20 mouse cellular contexts compared by ENCODE assay signal in genomic region chr2:101962349-101962748, GRCm38 (mm10).
DNase-seq lines count a peak whose midpoint lies in the region; ATAC-seq and TF ChIP-seq lines count a peak whose summit lies in the region.
"Had no signal": no experiment of that assay in that cellular context is flagged by ENCODE, and none has a peak within 500 bp of the region (broad histone marks: within the 10 kb centered on the region; RNA-seq: fewer than 3 reads in every experiment).

No protein-coding gene starts in this region.

- H3K9me3 ChIP-seq in forebrain, postnatal 0 days (ENCODE audit: low read length) = no peaks in the 10 kb centered on the region
- H3K9me3 ChIP-seq in forebrain, embryonic 14.5 days (replicated peaks; ENCODE audit: control insufficient read depth, low read length) = no peaks in the 10 kb centered on the region
- H3K9me3 ChIP-seq in lung, postnatal 0 days (ENCODE audit: low read length) = no peaks in the 10 kb centered on the region
- no peaks in the 10 kb centered on the region for H3K9me3 ChIP-seq in embryonic facial prominence, embryonic 10.5 days
- H3K9me3 ChIP-seq in limb, embryonic 10.5 days (replicated peaks) = no peaks in the 10 kb centered on the region
- H3K9me3 ChIP-seq: heart, embryonic 15.5 days had no signal

- no peak overlapping the region for H3K4me3 ChIP-seq in forebrain, postnatal 0 days (ENCODE audit: low read depth, low read length)
- no peak overlapping the region for H3K4me3 ChIP-seq in forebrain, embryonic 14.5 days (ENCODE audit: low read depth, low read length)
- no peak overlapping the region for H3K4me3 ChIP-seq in lung, postnatal 0 days (ENCODE audit: low read depth, low read length)
- no peak overlapping the region for H3K4me3 ChIP-seq in embryonic facial prominence, embryonic 10.5 days
- H3K4me3 ChIP-seq in limb, embryonic 10.5 days = no peak overlapping the region
- H3K4me3 ChIP-seq: heart, embryonic 15.5 days; myocyte had no signal

- DNase-seq in forebrain, postnatal 0 days = no peak
- no peak for DNase-seq in forebrain, embryonic 14.5 days (ENCODE audit: low spot score)
- DNase-seq in lung, postnatal 0 days (ENCODE audit: low spot score) = no peak
- DNase-seq in lung, postnatal 14 days = no peak
- peak; percentile 44 for DNase-seq in embryonic facial prominence, embryonic 10.5 days (ENCODE audit: low spot score)
- DNase-seq in limb, embryonic 10.5 days (ENCODE audit: low spot score) = no peak
- DNase-seq in gastrocnemius, postnatal 10 days = no peak
- DNase-seq: adrenal gland, postnatal 25 days; cerebellum, postnatal 36 days; gastrocnemius, postnatal 25 days; kidney, adult 18-20 months; liver; lung, adult 18-20 months; lung, postnatal 36 days; right cerebral cortex, postnatal 25 days; thymus, postnatal 36 days had no signal

- TF ChIP-seq CTCF in forebrain, postnatal 0 days (IDR thresholded peaks at IDR 0.05; ENCODE audit: low read depth) = no peak
- no peak for TF ChIP-seq CTCF in lung, postnatal 0 days (IDR thresholded peaks at IDR 0.05)

- WGBS in forebrain, postnatal 0 days = 59% methylated on average over 7 of the region's 7 CpGs
- WGBS in forebrain, embryonic 14.5 days = 43% methylated on average over 7 of the region's 7 CpGs
- WGBS in lung, postnatal 0 days = 79% methylated on average over 7 of the region's 7 CpGs
- 47% methylated on average over 7 of the region's 7 CpGs for WGBS in embryonic facial prominence, embryonic 10.5 days
- WGBS in limb, embryonic 10.5 days = 29% methylated on average over 7 of the region's 7 CpGs

- ATAC-seq in forebrain, postnatal 0 days = peak; percentile 34; the same call in 1 of the 2 replicates
- no peak for ATAC-seq in forebrain, embryonic 14.5 days
- peak; percentile 20; the same call in 1 of the 2 replicates for ATAC-seq in lung, postnatal 0 days

- no peak overlapping the region for H3K27ac ChIP-seq in forebrain, postnatal 0 days (ENCODE audit: low read depth, low read length)
- no peak overlapping the region for H3K27ac ChIP-seq in forebrain, embryonic 14.5 days (ENCODE audit: low read depth, low read length)
- no peak overlapping the region for H3K27ac ChIP-seq in lung, postnatal 0 days (ENCODE audit: low read length)
- H3K27ac ChIP-seq in embryonic facial prominence, embryonic 10.5 days (replicated peaks) = peak overlapping the region; percentile 65
- peak overlapping the region; percentile 51; the same call in 1 of the 2 replicates for H3K27ac ChIP-seq in limb, embryonic 10.5 days
- H3K27ac ChIP-seq: heart, embryonic 15.5 days; kidney, postnatal 0 days had no signal

- 0 out of 2 replicates have a peak, but pooled peaks cover 8% of the 10 kb centered on the region for H3K4me1 ChIP-seq in forebrain, postnatal 0 days (ENCODE audit: insufficient read depth)
- H3K4me1 ChIP-seq in forebrain, embryonic 14.5 days (ENCODE audit: control insufficient read depth, insufficient read depth, low read length) = peaks cover 30% of the 10 kb centered on the region
- peaks cover 4% of the 10 kb centered on the region; the same call in 1 of the 2 replicates for H3K4me1 ChIP-seq in lung, postnatal 0 days (ENCODE audit: insufficient read depth, low read depth, low read length)
- H3K4me1 ChIP-seq in embryonic facial prominence, embryonic 10.5 days = peaks cover 62% of the 10 kb centered on the region
- peaks cover 61% of the 10 kb centered on the region for H3K4me1 ChIP-seq in limb, embryonic 10.5 days

- no peaks in the 10 kb centered on the region for H3K36me3 ChIP-seq in forebrain, postnatal 0 days (ENCODE audit: insufficient read depth)
- no peaks in the 10 kb centered on the region for H3K36me3 ChIP-seq in forebrain, embryonic 14.5 days (ENCODE audit: control insufficient read depth, insufficient read depth, low read length)
- no peaks in the 10 kb centered on the region for H3K36me3 ChIP-seq in lung, postnatal 0 days (ENCODE audit: insufficient read depth, low read length)
- no peaks in the 10 kb centered on the region for H3K36me3 ChIP-seq in embryonic facial prominence, embryonic 10.5 days (replicated peaks)
- no peaks in the 10 kb centered on the region for H3K36me3 ChIP-seq in limb, embryonic 10.5 days
- H3K36me3 ChIP-seq: heart, embryonic 15.5 days had no signal

- no peak overlapping the region for H3K4me2 ChIP-seq in forebrain, postnatal 0 days (ENCODE audit: low read depth)
- no peak overlapping the region for H3K4me2 ChIP-seq in forebrain, embryonic 14.5 days (ENCODE audit: low read length)
- no peak overlapping the region for H3K4me2 ChIP-seq in lung, postnatal 0 days (replicated peaks; ENCODE audit: low read depth, low read length)
- H3K4me2 ChIP-seq: heart, embryonic 15.5 days had no signal

- no peaks in the 10 kb centered on the region for H3K27me3 ChIP-seq in forebrain, postnatal 0 days (ENCODE audit: insufficient read depth, low read length)
- no peaks in the 10 kb centered on the region for H3K27me3 ChIP-seq in forebrain, embryonic 14.5 days (replicated peaks; ENCODE audit: control insufficient read depth, insufficient read depth, low read length)
- no peaks in the 10 kb centered on the region for H3K27me3 ChIP-seq in lung, postnatal 0 days (replicated peaks; ENCODE audit: insufficient read depth, low read length)
- H3K27me3 ChIP-seq in embryonic facial prominence, embryonic 10.5 days (replicated peaks; ENCODE audit: low read depth, poor library complexity, severe bottlenecking) = no peaks in the 10 kb centered on the region
- H3K27me3 ChIP-seq in limb, embryonic 10.5 days (ENCODE audit: low read depth, poor library complexity, severe bottlenecking) = no peaks in the 10 kb centered on the region
- H3K27me3 ChIP-seq: CH12.LX; heart, embryonic 15.5 days had no signal

- no peak overlapping the region for H3K9ac ChIP-seq in forebrain, postnatal 0 days
- no peak overlapping the region for H3K9ac ChIP-seq in forebrain, embryonic 14.5 days (ENCODE audit: low read length)
- no peak overlapping the region for H3K9ac ChIP-seq in lung, postnatal 0 days (replicated peaks; ENCODE audit: low read depth)
- H3K9ac ChIP-seq: heart, embryonic 15.5 days had no signal

- no peak for TF ChIP-seq EP300 in lung, postnatal 0 days (IDR thresholded peaks at IDR 0.05)

Comparison
In these comparisons a context has a peak if more than half of its experiments do, and no peak if none do; other contexts are left out.
1. H3K27ac ChIP-seq: peak in embryonic facial prominence, embryonic 10.5 days (single experiment) and limb, embryonic 10.5 days (single experiment); none in forebrain, postnatal 0 days (single experiment), forebrain, embryonic 14.5 days (single experiment) and lung, postnatal 0 days (single experiment).